Mouse (Mus musculus): ENCODE results near the gene Krtcap3. TPM values are rescaled to one million over a fixed set of nuclear protein-coding genes. Genes with fewer than 3 reads are reported as not detected.

The Krtcap3 gene
- polyA plus RNA-seq, 1 experiment from 2014 or later, result 75.2 TPM

GRCm38 (mm10) chr5:31241522-31242034, 9.9 kb upstream of the Krtcap3 start:
- under 1% methylated on average over 13 of the region's 13 CpGs for WGBS
- peaks cover 21% of the 10 kb centered on the region for H3K36me3 ChIP-seq (ENCODE audit: control insufficient read depth, insufficient read depth, low read length)
- no peaks in the 10 kb centered on the region for H3K9me3 ChIP-seq (ENCODE audit: control insufficient read depth, low read length)
- peak overlapping the region; percentile 96 for H3K4me3 ChIP-seq (ENCODE audit: low read depth, low read length)
- 0 out of 2 replicates have a peak, but pooled peaks cover 2% of the 10 kb centered on the region for H3K4me1 ChIP-seq (replicated peaks; ENCODE audit: control insufficient read depth, insufficient read depth)
- ATAC-seq (ENCODE audit: low FRiP score, low TSS enrichment) (no peak), DNase-seq (ENCODE audit: low spot score) (no peak)
- peak overlapping the region; percentile 66 for H3K4me2 ChIP-seq (replicated peaks; ENCODE audit: low read depth)
- TF ChIP-seq EP300 (optimal IDR thresholded peaks at IDR 0.05) (no peak), CTCF (IDR thresholded peaks at IDR 0.05; ENCODE audit: low read depth) (no peak)
- H3K27me3 ChIP-seq (ENCODE audit: control insufficient read depth, insufficient read depth, low read length), result no peaks in the 10 kb centered on the region
- peak overlapping the region; percentile 99 for H3K9ac ChIP-seq (ENCODE audit: low read length)
- H3K27ac ChIP-seq (replicated peaks), result peak overlapping the region; percentile 99

DNA sequence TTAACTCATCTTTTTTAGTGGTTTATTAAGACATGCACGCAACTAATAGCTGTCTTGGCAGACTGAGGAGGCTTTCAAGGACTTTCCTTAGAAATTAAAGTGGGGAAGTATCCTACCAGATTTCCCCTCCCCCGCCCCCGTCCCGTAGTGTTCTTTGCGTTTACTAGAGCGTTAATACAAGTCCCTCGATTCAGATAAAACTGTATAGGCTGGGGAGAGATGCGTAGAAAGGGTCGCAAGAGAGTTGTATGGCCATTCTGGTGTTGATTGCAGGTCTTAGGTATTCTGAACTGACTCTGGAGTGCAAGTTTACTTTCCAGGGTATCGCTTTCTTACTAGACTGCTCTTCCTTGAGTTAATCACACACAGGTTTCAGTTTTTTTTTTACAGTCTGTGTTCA, 9.3 kb upstream of the Krtcap3 start:
- WGBS, result 19% methylated on average over 10 of the region's 10 CpGs
- no peak for ATAC-seq (ENCODE audit: low FRiP score, low TSS enrichment)

GRCm38 (mm10) chr5:31250716-31251115, 775 bp upstream of the Krtcap3 start:
- DNase-seq (ENCODE audit: low spot score) (no peak), ATAC-seq (ENCODE audit: low FRiP score, low TSS enrichment) (no peak)
- Histone ChIP-seq H3K27me3 (ENCODE audit: control insufficient read depth, insufficient read depth, low read length) (no peaks in the 10 kb centered on the region), H3K4me1 (replicated peaks; ENCODE audit: control insufficient read depth, insufficient read depth) (no peaks in the 10 kb centered on the region), H3K36me3 (ENCODE audit: control insufficient read depth, insufficient read depth, low read length) (peaks cover 38% of the 10 kb centered on the region), H3K4me3 (ENCODE audit: low read depth, low read length) (no peak overlapping the region), H3K4me2 (replicated peaks; ENCODE audit: low read depth) (no peak overlapping the region), H3K9me3 (ENCODE audit: control insufficient read depth, low read length) (no peaks in the 10 kb centered on the region), H3K27ac (replicated peaks) (no peak overlapping the region), H3K9ac (ENCODE audit: low read length) (no peak overlapping the region)
- WGBS, result 60% methylated on average over 4 of the region's 4 CpGs
- TF ChIP-seq CTCF (IDR thresholded peaks at IDR 0.05; ENCODE audit: low read depth) (no peak), EP300 (optimal IDR thresholded peaks at IDR 0.05) (no peak)

More for the DNA sequence above, 9.3 kb upstream of the Krtcap3 start:
- no peak for TF ChIP-seq EP300 (optimal IDR thresholded peaks at IDR 0.05)
- TF ChIP-seq CTCF (IDR thresholded peaks at IDR 0.05; ENCODE audit: low read depth), result no peak
- DNase-seq (ENCODE audit: low spot score), result no peak
- Histone ChIP-seq H3K9ac (ENCODE audit: low read length) (peak overlapping the region; percentile 99), H3K4me3 (ENCODE audit: low read depth, low read length) (peak overlapping the region; percentile 96), H3K27me3 (ENCODE audit: control insufficient read depth, insufficient read depth, low read length) (no peaks in the 10 kb centered on the region), H3K27ac (replicated peaks) (no peak overlapping the region), H3K4me1 (replicated peaks; ENCODE audit: control insufficient read depth, insufficient read depth) (0 out of 2 replicates have a peak, but pooled peaks cover 2% of the 10 kb centered on the region), H3K36me3 (ENCODE audit: control insufficient read depth, insufficient read depth, low read length) (peaks cover 22% of the 10 kb centered on the region), H3K9me3 (ENCODE audit: control insufficient read depth, low read length) (no peaks in the 10 kb centered on the region), H3K4me2 (replicated peaks; ENCODE audit: low read depth) (peak overlapping the region; percentile 66)

- no peaks in the 10 kb centered on the region for H3K27me3 ChIP-seq (ENCODE audit: control insufficient read depth, insufficient read depth, low read length)
- H3K4me1 ChIP-seq (replicated peaks; ENCODE audit: control insufficient read depth, insufficient read depth), result no peaks in the 10 kb centered on the region
- H3K4me3 ChIP-seq (ENCODE audit: low read depth, low read length), result peak overlapping the region; percentile 41
- ATAC-seq (ENCODE audit: low FRiP score, low TSS enrichment) (no peak), DNase-seq (ENCODE audit: low spot score) (peak; percentile 36)
- no peaks in the 10 kb centered on the region for H3K9me3 ChIP-seq (ENCODE audit: control insufficient read depth, low read length)
- peak overlapping the region; percentile 48 for H3K9ac ChIP-seq (ENCODE audit: low read length)
- 47% methylated on average over 10 of the region's 10 CpGs for WGBS
- H3K27ac ChIP-seq (replicated peaks), result peak overlapping the region; percentile 84
- H3K4me2 ChIP-seq (replicated peaks; ENCODE audit: low read depth), result peak overlapping the region; percentile 54
- TF ChIP-seq EP300 (optimal IDR thresholded peaks at IDR 0.05) (no peak), CTCF (IDR thresholded peaks at IDR 0.05; ENCODE audit: low read depth) (0 out of 2 replicates have a peak, but pooled peaks have one; percentile 3)
- peaks cover 30% of the 10 kb centered on the region for H3K36me3 ChIP-seq (ENCODE audit: control insufficient read depth, insufficient read depth, low read length)
Observed at GRCm38 (mm10) chr5:31252151-31252550, 660 bp downstream of the Krtcap3 start.

GRCm38 (mm10) chr5:31252795-31253545, 1.5 kb downstream of the Krtcap3 start:
- 61% methylated on average over 16 of the region's 16 CpGs for WGBS
- DNase-seq (ENCODE audit: low spot score) (no peak), ATAC-seq (ENCODE audit: low FRiP score, low TSS enrichment) (no peak)
- no peak overlapping the region; the same call in 1 of the 2 replicates for H3K9ac ChIP-seq (ENCODE audit: low read length)
- no peaks in the 10 kb centered on the region for H3K27me3 ChIP-seq (ENCODE audit: control insufficient read depth, insufficient read depth, low read length)
- H3K4me1 ChIP-seq (replicated peaks; ENCODE audit: control insufficient read depth, insufficient read depth), result no peaks in the 10 kb centered on the region
- TF ChIP-seq CTCF (IDR thresholded peaks at IDR 0.05; ENCODE audit: low read depth) (peak; percentile 18; the same call in 1 of the 2 replicates), EP300 (optimal IDR thresholded peaks at IDR 0.05) (no peak)
- H3K4me3 ChIP-seq (ENCODE audit: low read depth, low read length), result peak overlapping the region; percentile 41; the same call in 1 of the 2 replicates
- no peaks in the 10 kb centered on the region for H3K9me3 ChIP-seq (ENCODE audit: control insufficient read depth, low read length)
- H3K27ac ChIP-seq (replicated peaks), result peak overlapping the region; percentile 84
- H3K4me2 ChIP-seq (replicated peaks; ENCODE audit: low read depth), result peak overlapping the region; percentile 54
- H3K36me3 ChIP-seq (ENCODE audit: control insufficient read depth, insufficient read depth, low read length), result peaks cover 27% of the 10 kb centered on the region

DNA sequence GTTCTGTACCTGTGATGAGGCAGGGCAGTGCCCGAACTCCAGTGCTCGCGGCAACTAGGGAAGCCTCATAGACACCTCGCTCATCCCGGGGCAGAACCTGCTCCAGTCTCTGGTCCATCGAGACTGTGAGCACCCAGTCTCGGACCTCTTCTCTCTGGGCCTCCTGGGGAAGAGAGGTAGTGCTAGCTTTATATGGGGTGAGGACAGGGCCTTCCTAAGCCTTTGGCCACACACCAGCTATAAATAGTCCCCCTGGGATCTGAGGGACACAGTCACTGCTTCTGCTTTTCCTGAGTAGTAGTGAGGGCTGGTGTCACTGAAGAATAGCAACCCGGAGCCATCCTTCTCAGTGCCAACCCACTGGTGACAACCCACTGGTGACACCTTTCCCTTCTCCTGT, 2.3 kb downstream of the Krtcap3 start:
- H3K9ac ChIP-seq (ENCODE audit: low read length), result no peak overlapping the region
- TF ChIP-seq CTCF (IDR thresholded peaks at IDR 0.05; ENCODE audit: low read depth), result no peak
- no peak for TF ChIP-seq EP300 (optimal IDR thresholded peaks at IDR 0.05)
- H3K4me1 ChIP-seq (replicated peaks; ENCODE audit: control insufficient read depth, insufficient read depth), result no peaks in the 10 kb centered on the region
- ATAC-seq (ENCODE audit: low FRiP score, low TSS enrichment) (no peak), DNase-seq (ENCODE audit: low spot score) (no peak)
- H3K4me3 ChIP-seq (ENCODE audit: low read depth, low read length), result no peak overlapping the region
- H3K9me3 ChIP-seq (ENCODE audit: control insufficient read depth, low read length), result no peaks in the 10 kb centered on the region
- 86% methylated on average over 8 of the region's 8 CpGs for WGBS
- no peaks in the 10 kb centered on the region for H3K27me3 ChIP-seq (ENCODE audit: control insufficient read depth, insufficient read depth, low read length)
- H3K36me3 ChIP-seq (ENCODE audit: control insufficient read depth, insufficient read depth, low read length), result peaks cover 24% of the 10 kb centered on the region
- peak overlapping the region; percentile 38 for H3K4me2 ChIP-seq (replicated peaks; ENCODE audit: low read depth)
- peak overlapping the region; percentile 82 for H3K27ac ChIP-seq (replicated peaks)

All from stomach, postnatal 0 days (tissue).